Mouse (Mus musculus) midbrain, embryonic 16.5 days (tissue): ENCODE measurements around the gene Tmed9. TPM values are rescaled to one million over a fixed set of nuclear protein-coding genes. Genes with fewer than 3 reads are reported as not detected.

Source experiments
- ATAC-seq: fragments of 200-750 bp; cut with Nextera tagmentation; 2 replicates; pipeline ENCODE4 v1.8.0; 2017; ENCODE audit warnings: moderate TSS enrichment
- H3K27ac ChIP-seq: fragments of 300-500 bp; sonication (generic); 2 replicates; pipeline ENCODE4 v1.5.1; 2014; ENCODE audit warnings: mild to moderate bottlenecking, low read length, mixed read lengths
- H3K27me3 ChIP-seq: fragments of 300-500 bp; sonication (generic); 2 replicates; pipeline ENCODE4 v1.6.1; 2014; ENCODE audit warnings: low read depth, low read length, mixed read lengths; ENCODE audit not compliant: control insufficient read depth, insufficient read depth
- H3K36me3 ChIP-seq: fragments of 300-500 bp; sonication (generic); 2 replicates; pipeline ENCODE4 v1.6.1; 2014; ENCODE audit warnings: mild to moderate bottlenecking, low read length, moderate library complexity, mixed read lengths; ENCODE audit not compliant: control insufficient read depth, insufficient read depth
- H3K4me1 ChIP-seq: fragments of 300-500 bp; sonication (generic); 2 replicates; pipeline ENCODE4 v1.6.1; 2014; ENCODE audit warnings: mild to moderate bottlenecking, low read length, mixed read lengths; ENCODE audit not compliant: control insufficient read depth, insufficient read depth
- H3K4me2 ChIP-seq: fragments of 300-500 bp; sonication (generic); 2 replicates; pipeline ENCODE4 v1.6.1; 2014; ENCODE audit warnings: mild to moderate bottlenecking, low read length, mixed read lengths
- H3K4me3 ChIP-seq: fragments of 300-500 bp; sonication (generic); 2 replicates; pipeline ENCODE4 v1.5.1; 2014; ENCODE audit warnings: low read depth, mild to moderate bottlenecking, low read length, moderate library complexity, mixed read lengths
- H3K9ac ChIP-seq: fragments of 300-500 bp; sonication (generic); 2 replicates; pipeline ENCODE4 v1.6.1; 2014; ENCODE audit warnings: low read depth, low read length, mixed read lengths
- H3K9me3 ChIP-seq: fragments of 300-500 bp; sonication (generic); replicated peaks from 2 replicates; pipeline ENCODE4 v1.6.1; 2014; ENCODE audit warnings: mild to moderate bottlenecking, low read length, mixed read lengths; ENCODE audit not compliant: control insufficient read depth, poor library complexity, severe bottlenecking
- WGBS: fragments of 180-500 bp; shearing (Covaris S2); extraction: QIAGEN DNeasy Blood & Tissue Kit; methylation state at CpG from one replicate; pipeline ENCODE4 v1.1.7; 2014; 5-methylcytosine and 5-hydroxymethylcytosine counted together
- polyA plus RNA-seq: library from polyadenylated mRNA; unstranded; fragments of >200 nt; fragmentation: Nextera tagmentation; extraction: Ambion mirVana; gene quantifications from 2 replicates; pipeline ENCODE4 v1.2.1, GENCODE M21; 2015

The Tmed9 gene
- polyA plus RNA-seq, 1 experiment from 2014 or later = 109 TPM

DNA sequence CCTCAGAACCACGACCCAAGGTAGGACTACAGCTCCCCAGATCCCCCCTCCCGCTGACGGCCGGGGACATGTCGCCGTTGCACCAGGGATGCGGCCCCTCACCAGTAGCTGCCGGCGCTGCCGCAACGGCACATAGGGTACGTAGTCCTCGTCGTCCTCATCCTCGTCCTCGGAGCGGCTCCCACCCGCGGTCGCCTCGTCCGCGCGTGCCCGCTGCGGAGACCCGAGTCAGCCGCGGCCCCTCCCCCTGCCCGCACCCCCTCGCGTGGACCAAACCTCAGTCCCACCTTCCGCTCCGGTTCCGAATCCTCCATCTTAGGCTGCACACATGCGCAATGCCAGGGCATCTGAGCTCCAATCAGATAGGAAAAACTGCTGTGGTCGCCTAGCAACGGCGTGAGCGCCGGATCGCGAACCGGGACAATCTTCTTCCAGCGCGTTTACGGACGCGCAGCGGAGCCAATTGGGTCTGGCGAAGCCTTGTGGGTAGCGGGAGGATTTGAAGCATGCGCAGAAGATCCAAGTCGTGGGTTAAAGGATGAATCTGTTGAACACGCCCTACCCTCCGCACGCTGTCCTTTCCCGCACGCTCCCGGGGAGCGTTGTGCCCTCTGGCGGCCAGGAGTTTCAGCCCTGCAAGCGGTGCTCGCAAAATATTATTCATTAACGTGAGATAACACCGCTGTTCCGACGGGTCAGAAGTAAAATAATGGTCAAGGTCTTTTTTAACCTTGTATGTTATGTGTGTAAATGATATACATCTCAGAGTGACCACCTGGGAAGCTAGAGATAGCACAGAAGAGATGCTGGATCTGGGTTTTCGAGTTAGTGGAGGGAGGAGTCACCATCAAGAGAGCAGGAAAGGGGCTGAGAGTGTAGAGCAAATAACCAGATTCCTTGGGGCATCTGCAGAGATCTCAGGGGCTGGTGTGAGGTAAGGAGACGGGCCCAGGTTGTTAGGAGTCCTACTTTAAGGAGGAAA lies 37.0 kb upstream of the Tmed9 start, which contains the start of gene Ddx41:
TSS of gene Ddx41 (minus strand) at position 465 of the 982 bp plus-strand sequence.
- Histone ChIP-seq H3K4me1 (peaks cover 15% of the 10 kb centered on the region), H3K27me3 (no peaks in the 10 kb centered on the region), H3K36me3 (peaks cover 36% of the 10 kb centered on the region), H3K4me2 (peak within 1 kb of the TSS; percentile 66), H3K9me3 (no peaks in the 10 kb centered on the region), H3K4me3 (peak within 1 kb of the TSS; percentile 88), H3K9ac (peak within 1 kb of the TSS; percentile 90), H3K27ac (peak within 1 kb of the TSS; percentile 88)
- WGBS = 1% methylated on average over 70 of the region's 70 CpGs
- ATAC-seq = peak; percentile 98

- no peak overlapping the region for H3K9ac ChIP-seq
- H3K9me3 ChIP-seq = no peaks in the 10 kb centered on the region
- no peak overlapping the region for H3K27ac ChIP-seq
- H3K4me2 ChIP-seq = no peak overlapping the region
- ATAC-seq = no peak
- no peak overlapping the region for H3K4me3 ChIP-seq
- peaks cover 38% of the 10 kb centered on the region for H3K36me3 ChIP-seq
- no peaks in the 10 kb centered on the region for H3K27me3 ChIP-seq
- WGBS = 88% methylated on average over 2 of the region's 2 CpGs
- H3K4me1 ChIP-seq = peaks cover 5% of the 10 kb centered on the region
Measured at GRCm38 (mm10) chr13:55540933-55541332, 32.6 kb upstream of the Tmed9 start.

- peaks cover 38% of the 10 kb centered on the region for H3K36me3 ChIP-seq
- H3K27me3 ChIP-seq = no peaks in the 10 kb centered on the region
- ATAC-seq = no peak
- no peak overlapping the region for H3K4me3 ChIP-seq
- no peaks in the 10 kb centered on the region for H3K9me3 ChIP-seq
- no peak overlapping the region for H3K9ac ChIP-seq
- no peaks in the 10 kb centered on the region for H3K4me1 ChIP-seq
- no peak overlapping the region for H3K4me2 ChIP-seq
- H3K27ac ChIP-seq = no peak overlapping the region
- 92% methylated on average over 4 of the region's 4 CpGs for WGBS
Measured at GRCm38 (mm10) chr13:55542891-55543290, 30.6 kb upstream of the Tmed9 start.

DNA sequence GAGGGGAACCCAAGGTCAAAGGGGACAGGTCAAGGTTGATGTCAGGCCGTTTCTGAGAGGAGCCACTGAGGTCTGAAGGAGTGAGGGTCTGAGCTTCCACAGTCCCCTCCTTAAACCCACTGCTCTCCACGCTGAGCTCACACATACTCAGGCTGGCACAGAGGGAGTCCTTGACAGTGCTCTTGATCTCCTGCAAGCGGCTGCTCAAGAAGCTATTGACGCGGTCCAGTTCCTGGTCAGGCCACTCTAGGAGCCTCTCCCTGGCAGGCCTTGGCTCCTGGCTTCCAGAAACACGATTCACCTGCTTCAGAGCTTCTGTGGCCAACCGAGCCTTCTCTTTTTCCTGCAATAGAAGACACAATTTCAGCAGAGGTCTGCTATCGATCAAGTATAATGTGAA lies 30.1 kb upstream of the Tmed9 start:
- no peak overlapping the region for H3K9ac ChIP-seq
- H3K4me1 ChIP-seq = no peaks in the 10 kb centered on the region
- H3K27me3 ChIP-seq = no peaks in the 10 kb centered on the region
- peaks cover 39% of the 10 kb centered on the region for H3K36me3 ChIP-seq
- ATAC-seq = no peak
- H3K9me3 ChIP-seq = no peaks in the 10 kb centered on the region
- no peak overlapping the region for H3K4me2 ChIP-seq
- no peak overlapping the region for H3K27ac ChIP-seq
- no peak overlapping the region for H3K4me3 ChIP-seq
- 90% methylated on average over 8 of the region's 8 CpGs for WGBS

- no peak overlapping the region for H3K9ac ChIP-seq
- 89% methylated on average over 6 of the region's 6 CpGs for WGBS
- ATAC-seq = no peak
- H3K27ac ChIP-seq = no peak overlapping the region
- H3K27me3 ChIP-seq = no peaks in the 10 kb centered on the region
- H3K9me3 ChIP-seq = no peaks in the 10 kb centered on the region
- H3K4me1 ChIP-seq = no peaks in the 10 kb centered on the region
- peaks cover 33% of the 10 kb centered on the region for H3K36me3 ChIP-seq
- H3K4me3 ChIP-seq = no peak overlapping the region
- no peak overlapping the region for H3K4me2 ChIP-seq
Measured at GRCm38 (mm10) chr13:55544792-55545191, 28.7 kb upstream of the Tmed9 start.

GRCm38 (mm10) chr13:55547916-55548315 lies 25.6 kb upstream of the Tmed9 start:
- Histone ChIP-seq H3K4me2 (no peak overlapping the region), H3K4me3 (no peak overlapping the region), H3K27me3 (no peaks in the 10 kb centered on the region), H3K9ac (no peak overlapping the region), H3K36me3 (peaks cover 14% of the 10 kb centered on the region), H3K9me3 (no peaks in the 10 kb centered on the region), H3K4me1 (no peaks in the 10 kb centered on the region), H3K27ac (no peak overlapping the region)
- ATAC-seq = no peak
- 98% methylated on average over 2 of the region's 2 CpGs for WGBS

DNA sequence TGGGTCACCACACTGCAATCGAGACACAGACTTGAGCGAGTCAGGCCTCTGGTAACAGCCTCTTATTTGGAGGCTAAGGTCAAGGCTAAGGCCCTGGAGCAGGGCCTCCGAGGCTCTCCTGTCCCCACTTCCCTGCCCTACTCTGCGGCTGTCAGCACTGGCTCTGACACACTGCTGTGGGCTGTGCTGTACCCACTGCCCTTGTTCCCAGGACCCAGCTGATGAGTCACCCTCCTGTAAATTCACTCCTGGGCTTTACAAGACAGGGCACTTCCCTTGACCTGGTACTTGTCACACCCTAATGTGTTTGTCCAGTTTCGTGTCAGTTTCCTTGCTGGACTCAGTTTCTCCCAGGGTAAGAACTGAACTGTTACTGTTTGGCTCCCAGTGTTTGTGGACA lies 25.1 kb upstream of the Tmed9 start:
- H3K27me3 ChIP-seq = no peaks in the 10 kb centered on the region
- H3K36me3 ChIP-seq = peaks cover 11% of the 10 kb centered on the region; the same call in 1 of the 2 replicates
- ATAC-seq = no peak
- H3K9ac ChIP-seq = no peak overlapping the region
- no peak overlapping the region for H3K27ac ChIP-seq
- 98% methylated on average over 5 of the region's 5 CpGs for WGBS
- H3K4me2 ChIP-seq = no peak overlapping the region
- no peak overlapping the region for H3K4me3 ChIP-seq
- H3K9me3 ChIP-seq = no peaks in the 10 kb centered on the region
- no peaks in the 10 kb centered on the region for H3K4me1 ChIP-seq

GRCm38 (mm10) chr13:55549061-55549460 lies 24.5 kb upstream of the Tmed9 start:
- Histone ChIP-seq H3K9me3 (no peaks in the 10 kb centered on the region), H3K4me2 (no peak overlapping the region), H3K4me1 (no peaks in the 10 kb centered on the region), H3K9ac (no peak overlapping the region), H3K36me3 (peaks cover 12% of the 10 kb centered on the region; the same call in 1 of the 2 replicates), H3K4me3 (no peak overlapping the region), H3K27ac (no peak overlapping the region), H3K27me3 (no peaks in the 10 kb centered on the region)
- ATAC-seq = no peak
- 86% methylated on average over 15 of the region's 15 CpGs for WGBS

DNA sequence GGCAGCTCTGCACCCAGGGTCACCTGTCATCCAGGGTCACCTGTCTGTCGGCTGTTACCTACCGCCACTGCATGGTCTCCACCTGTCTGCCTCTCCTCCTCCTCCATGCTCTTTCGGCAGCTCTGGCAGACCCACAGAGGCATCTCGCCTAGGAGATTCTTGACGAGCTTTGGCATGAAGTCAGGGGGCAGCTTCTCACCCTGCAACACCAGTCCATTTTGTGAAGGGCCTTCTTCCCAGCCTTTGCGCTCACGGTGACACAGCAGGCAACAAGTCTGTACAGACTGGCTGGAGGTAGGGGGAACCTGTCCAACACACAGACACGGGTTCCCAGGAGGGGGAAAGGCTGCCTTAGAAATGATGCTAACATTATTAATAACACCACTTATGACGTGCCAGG lies 17.6 kb upstream of the Tmed9 start:
- H3K27me3 ChIP-seq = no peaks in the 10 kb centered on the region
- no peak for ATAC-seq
- no peaks in the 10 kb centered on the region for H3K4me1 ChIP-seq
- no peak overlapping the region for H3K27ac ChIP-seq
- H3K9ac ChIP-seq = no peak overlapping the region
- 95% methylated on average over 9 of the region's 9 CpGs for WGBS
- H3K4me3 ChIP-seq = no peak overlapping the region
- no peak overlapping the region for H3K4me2 ChIP-seq
- H3K9me3 ChIP-seq = no peaks in the 10 kb centered on the region
- H3K36me3 ChIP-seq = peaks cover 14% of the 10 kb centered on the region
